Mouse (Mus musculus) cerebellum, adult 11 months (tissue): Measurements from ENCODE around the gene Kctd3.

Source experiments
- DNase-seq: peaks from one replicate; pipeline ENCODE4 v3.0.0; 2022

The Kctd3 gene

DNA sequence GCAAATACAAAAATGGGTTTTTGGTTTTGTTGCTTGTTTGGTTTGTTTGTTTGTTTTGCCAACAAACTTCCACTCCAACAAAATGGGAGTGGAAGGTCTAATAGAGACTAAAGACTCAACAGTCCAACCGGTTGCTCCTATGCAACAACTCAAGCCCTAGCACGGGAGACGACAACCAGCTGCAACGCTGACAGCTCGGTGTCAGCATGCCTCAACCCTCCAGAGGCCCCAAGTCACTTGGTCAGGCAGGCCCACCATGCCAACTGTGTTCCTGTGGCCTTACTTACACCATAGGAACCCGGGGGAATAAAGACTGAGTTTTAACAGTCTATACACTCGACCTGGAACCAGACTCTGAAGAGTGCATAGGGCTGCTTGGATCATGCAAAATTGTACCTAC, 815 bp downstream of the Kctd3 start:
- no peak for DNase-seq

DNA sequence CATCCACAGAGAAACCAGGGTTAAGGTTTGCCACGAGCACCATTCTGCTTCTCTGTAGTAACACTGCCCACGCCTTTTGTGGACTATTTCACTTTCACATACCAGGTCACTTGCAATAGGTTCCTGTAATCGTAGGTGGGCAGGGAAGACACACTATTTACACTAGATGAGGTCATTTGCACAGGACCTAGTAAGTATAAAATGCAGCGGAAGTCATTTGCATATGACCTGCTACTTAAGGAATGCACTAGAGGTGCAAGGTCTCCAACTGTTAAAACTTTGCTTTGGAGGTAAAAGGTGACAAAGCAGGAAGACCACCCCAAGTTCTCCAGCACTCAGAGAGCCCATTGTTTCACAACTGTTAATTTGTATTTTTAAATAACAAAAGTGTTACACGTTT, 1.4 kb downstream of the Kctd3 start:
- DNase-seq: no peak

DNA sequence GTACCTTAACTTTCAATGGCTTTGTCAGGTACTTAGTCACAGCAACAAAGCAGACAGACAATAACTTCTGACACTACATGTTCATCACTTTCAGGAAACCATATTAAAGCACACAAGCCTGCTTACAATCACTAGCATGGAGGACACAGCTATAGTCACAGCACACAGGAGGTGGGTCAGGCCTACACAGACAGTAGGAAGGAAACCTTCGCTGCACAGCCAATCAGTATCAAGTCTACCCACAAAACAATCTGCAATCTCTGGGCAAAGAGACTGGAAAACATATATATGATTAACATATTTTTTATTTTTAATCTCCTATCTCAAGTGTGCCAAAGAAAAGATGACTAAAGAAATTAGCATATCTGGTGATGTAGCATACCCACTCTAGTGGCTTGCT, 2.9 kb downstream of the Kctd3 start:
- no peak for DNase-seq

DNA sequence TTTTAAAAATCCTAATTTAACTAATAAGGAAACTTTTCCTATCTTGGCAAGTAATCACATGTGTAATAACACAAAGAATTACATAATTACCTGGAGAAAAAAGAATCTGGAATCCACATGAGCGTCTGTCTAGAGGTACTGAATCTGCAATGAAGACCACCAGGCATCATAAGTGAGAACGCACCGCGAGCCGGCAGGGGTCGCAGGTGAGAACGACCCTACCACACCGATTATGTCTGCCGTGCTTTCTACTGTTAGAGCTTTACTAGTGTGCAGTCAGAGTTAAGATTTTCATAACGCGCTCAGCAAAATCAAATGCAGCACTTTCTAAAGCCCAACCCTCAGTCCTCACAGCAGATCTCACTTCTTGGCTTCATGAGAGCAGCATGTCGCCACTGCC, 5.8 kb downstream of the Kctd3 start:
- no peak for DNase-seq

DNA sequence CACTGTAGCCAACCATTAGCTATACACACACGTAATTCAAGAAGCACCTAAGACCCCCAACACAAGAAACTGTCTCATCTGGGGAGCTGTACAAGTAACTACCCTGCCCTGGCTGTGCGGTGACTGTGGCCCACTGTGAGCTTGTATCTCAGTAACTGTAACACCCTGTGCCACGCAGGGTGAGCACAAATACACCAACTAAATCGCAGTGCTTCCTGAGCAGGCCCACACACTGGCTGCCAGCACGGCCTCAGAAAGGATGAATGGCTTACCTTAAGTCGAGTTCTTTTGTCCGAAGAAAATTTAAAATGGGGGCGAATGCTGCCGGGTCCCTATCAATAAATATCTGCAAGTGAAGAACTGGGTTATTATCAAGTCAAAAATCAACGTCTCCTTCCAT, 7.7 kb downstream of the Kctd3 start:
- no peak for DNase-seq

DNA sequence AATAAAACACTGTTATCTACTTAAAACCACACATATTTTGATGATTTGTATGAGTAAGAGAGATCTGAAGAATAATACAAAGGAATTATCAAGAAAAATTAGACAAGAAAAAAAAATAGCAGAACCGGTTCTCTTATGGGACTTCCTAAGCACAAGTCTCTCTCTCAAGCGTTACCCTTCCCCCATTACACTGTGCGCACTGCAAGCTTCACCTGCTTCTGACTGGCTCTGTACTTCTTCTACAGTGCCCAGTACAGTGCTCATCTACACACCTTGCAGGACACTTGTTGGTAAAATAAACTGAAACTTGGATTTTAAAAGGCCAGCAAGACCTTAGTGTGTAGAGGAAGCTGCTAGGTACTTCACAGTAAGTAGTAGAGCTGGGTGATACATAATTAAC, 9.7 kb downstream of the Kctd3 start:
- no peak for DNase-seq

DNA sequence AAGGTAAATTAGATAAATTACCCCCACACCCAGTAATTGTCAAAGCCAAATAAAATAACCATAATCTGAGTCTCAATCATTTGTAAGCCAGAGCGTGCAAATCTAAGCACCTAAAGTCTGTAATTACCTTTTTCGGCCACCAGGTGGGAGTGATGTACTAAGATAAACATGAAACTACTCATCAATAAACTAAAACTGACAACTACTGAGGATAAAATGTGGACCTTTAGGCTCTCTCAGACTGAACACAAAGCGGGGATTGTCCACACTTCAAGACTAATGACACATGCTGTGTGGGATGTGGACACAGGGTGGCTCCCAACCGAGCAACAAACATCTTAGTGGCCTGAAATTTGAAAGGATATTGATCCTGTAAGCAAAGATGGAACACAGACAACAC, 14.4 kb downstream of the Kctd3 start:
- DNase-seq: no peak

DNA sequence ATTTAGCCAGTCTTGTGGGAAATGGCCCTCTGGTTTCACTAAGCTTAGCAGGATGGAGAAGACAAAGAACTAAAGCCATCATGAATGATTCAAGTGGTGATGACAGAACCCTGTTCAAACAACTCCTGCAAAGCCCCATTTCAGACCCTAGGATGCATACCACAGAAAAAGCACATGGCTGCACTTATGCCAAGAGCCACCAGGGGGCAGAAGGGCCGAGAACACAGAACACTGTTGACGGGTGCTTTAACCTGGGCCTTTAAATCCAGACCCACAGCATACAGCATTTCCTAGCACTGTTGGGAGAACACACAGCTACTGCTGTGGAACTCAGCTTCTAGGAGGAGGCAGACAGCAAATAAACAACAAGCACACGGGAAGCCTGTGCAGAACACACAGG, 27.6 kb downstream of the Kctd3 start:
- peak; percentile 37 for DNase-seq

DNA sequence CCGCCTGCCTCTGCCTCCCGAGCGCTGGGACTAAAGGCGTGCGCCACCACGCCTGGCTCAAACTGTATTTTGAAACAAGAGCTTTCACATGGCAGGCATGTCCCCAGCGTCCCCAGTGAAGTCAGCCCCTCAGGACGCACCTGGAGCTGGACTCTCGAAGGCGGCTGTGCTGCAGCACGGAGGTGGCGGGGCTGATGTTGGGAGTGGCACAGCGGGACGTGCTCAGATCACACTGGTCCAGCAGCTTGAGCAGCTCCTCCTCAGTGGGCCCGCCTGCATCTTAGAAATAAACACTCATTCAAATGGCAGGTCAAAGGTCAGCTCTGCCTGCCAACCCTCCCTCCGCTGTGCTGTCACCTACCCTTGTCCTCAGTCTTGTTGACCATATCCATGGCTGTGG, 33.7 kb downstream of the Kctd3 start:
- no peak for DNase-seq

DNA sequence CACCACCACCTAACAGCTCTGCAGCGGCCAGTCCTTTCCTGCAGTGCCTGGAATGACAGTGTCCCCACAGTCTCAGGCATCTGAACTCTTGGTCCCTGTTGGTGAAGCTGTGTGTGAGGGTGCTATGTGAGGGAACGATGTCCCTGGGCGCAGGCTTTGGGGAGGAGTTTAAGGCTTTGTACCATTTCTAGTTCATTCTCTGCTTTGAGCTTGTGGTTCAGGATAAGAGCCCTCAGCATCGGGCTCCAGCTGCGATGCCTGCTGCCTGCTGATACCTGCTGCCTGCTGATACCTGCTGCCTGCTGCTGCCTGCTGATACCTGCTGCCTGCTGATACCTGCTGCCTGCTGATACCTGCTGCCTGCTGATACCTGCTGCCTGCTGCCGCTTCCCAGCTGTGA, 34.6 kb downstream of the Kctd3 start:
- DNase-seq: no peak

DNA sequence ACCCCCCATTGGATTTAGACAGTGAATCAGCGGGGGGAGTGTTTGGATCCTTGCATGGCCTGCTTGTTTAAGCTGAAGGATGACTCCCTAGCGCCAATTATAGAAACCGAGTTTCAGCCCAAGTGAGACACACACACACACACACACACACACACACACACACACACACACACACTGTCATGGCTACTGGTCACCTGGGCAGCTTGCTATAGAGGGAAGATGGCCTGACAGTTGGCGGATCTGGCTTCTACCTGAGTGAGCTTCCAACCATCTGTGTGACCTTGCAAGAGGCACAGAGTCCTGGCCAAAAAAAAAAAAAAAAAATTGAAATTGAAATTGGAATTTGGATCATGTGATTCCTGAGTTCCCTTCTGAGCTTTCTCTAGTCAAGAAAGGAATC, 55.1 kb downstream of the Kctd3 start:
- no peak for DNase-seq

DNA sequence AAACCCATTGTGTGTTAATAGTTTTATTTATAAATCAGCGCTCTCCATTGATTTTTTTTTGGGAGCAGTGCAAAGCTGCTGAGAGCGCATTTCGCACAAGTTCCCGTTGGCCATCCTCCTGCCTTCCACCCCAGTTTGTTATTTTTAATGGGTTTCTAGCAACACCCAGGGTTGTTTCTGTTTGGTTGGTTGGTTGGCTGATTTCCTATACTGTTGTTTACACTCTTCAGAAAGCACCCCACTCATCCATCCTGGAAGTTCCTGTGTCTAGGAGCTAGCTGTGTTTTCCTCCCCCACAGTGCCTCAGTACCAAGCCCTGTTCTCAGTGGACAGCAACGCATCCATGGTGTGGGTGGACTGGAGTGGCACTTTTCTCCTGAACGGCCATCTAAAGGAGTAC, 56.5 kb downstream of the Kctd3 start:
- DNase-seq: no peak

DNA sequence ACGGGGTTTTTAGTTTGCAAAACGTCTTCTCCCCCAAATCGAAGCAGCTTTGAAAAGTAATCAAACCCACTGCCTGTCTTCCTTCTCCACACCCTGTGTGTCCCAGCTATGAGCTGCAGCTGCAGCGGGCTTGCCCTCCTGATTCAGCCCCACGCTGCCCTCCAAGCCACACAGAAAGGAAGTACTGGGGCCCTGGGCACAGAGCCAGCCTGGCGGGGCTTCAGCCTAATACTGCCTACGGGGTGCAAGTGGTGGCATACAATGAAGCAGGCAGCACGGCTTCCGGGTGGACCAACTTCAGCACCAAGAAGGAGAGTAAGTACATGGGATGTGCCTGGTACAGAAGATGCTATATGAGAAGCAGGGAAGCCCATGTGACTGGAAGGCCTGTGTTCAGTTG, 59.4 kb downstream of the Kctd3 start:
- DNase-seq: no peak

DNA sequence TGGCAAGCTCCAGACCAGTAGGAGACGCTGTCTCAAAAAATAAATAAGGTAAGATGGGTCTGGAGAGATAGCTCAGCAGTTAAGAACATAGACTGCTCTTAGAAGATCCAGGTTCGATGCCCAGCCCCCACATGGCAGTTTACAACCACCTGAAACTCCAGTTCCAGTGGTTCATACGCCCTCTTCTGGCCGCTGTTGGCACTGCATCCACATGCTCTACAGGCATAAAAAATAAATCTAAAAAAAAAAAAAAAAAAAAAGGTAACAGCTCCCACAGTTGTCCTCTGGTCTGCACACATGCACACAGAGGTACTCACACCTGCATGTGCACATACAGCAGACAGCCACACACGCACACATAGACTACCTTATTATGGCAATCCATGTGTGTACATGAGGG, 59.8 kb downstream of the Kctd3 start:
- DNase-seq: no peak

DNA sequence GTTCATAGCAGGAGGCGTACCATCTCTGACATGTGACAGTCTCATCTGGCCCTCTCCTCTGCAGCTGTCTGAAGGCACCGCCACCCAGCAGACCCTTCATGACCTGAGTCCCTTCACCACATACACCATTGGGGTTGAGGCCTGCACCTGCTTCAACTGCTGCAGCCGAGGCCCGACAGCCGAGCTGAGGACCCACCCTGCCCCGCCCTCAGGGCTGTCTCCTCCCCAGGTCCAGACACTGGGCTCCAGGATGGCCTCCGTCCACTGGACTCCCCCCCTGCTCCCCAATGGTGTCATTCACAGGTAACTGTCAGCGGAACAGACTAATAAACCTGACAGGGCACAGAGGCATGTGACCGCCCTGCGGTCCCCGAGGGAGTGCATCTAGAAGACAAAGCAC, 60.8 kb downstream of the Kctd3 start:
- no peak for DNase-seq

DNA sequence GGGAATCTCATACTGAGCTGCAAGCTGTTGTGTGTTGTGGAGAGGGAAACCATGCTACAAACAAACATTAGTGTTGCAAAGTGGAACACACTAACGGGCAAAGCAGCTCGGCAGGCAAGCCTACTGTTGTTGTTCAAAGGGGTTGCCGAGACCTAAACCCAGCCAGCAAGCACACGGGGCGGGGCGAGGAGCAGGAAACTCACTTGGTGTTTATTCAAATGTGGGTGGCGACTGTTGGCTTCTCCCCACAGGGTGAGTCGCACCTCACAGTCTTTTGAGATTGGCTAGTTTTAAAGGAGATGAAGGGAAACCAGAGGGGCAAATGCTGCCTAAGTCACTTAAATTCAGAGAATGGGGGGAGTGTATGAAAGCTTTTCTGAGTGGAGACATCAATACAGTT, 62.3 kb downstream of the Kctd3 start:
- no peak for DNase-seq

DNA sequence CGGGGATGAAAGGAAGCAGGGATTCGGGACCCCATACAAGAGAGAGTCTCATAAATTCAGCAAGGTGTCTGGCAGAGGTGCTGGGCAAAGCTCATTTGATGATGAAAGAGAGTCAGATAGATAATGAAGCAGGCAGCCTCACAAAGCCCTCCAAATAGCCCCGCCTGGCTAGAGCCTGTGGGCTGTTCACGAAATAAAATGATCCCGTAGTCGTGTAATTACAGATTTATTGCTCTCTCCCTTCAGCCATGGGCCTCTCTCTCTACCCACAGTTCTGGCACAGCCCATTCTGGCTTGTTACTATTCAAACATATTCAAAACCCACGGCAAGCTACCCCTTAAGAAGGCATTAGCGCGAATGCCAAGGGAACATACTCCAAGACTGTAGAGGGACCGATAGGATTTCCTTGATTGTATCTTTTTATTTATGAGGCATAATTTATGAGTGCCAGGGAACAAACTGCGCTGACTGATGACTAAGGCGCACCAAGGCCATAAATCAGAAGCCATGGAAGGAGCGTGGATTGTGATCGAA, 70.3 kb downstream of the Kctd3 start:
- DNase-seq: no peak
